Mouse (Mus musculus) forebrain, embryonic 15.5 days (tissue): ENCODE results near the gene Disp1. TPM values are rescaled to one million over a fixed set of nuclear protein-coding genes. Genes with fewer than 3 reads are reported as not detected.

Experiments used
- ATAC-seq: fragments of 200-750 bp; cut with Nextera tagmentation; replicated peaks from 2 replicates; pipeline ENCODE4 v1.8.0; 2017; ENCODE audit warnings: mild to moderate bottlenecking, moderate TSS enrichment, moderate library complexity
- H3K27ac ChIP-seq: fragments of 300-500 bp; sonication (generic); replicated peaks from 2 replicates; pipeline ENCODE4 v1.5.1; 2015; ENCODE audit warnings: mild to moderate bottlenecking, inconsistent platforms
- H3K27me3 ChIP-seq: fragments of 300-500 bp; sonication (generic); 2 replicates; pipeline ENCODE4 v1.6.1; 2015; ENCODE audit warnings: inconsistent platforms
- H3K36me3 ChIP-seq: fragments of 300-500 bp; sonication (generic); 2 replicates; pipeline ENCODE4 v1.6.1; 2015; ENCODE audit warnings: mild to moderate bottlenecking, inconsistent platforms
- H3K4me1 ChIP-seq: fragments of 300-500 bp; sonication (generic); 2 replicates; pipeline ENCODE4 v1.6.1; 2015; ENCODE audit warnings: inconsistent platforms
- H3K4me2 ChIP-seq: fragments of 300-500 bp; sonication (generic); replicated peaks from 2 replicates; pipeline ENCODE4 v1.6.1; 2015; ENCODE audit warnings: mild to moderate bottlenecking, inconsistent platforms
- H3K4me3 ChIP-seq: fragments of 300-500 bp; sonication (generic); 2 replicates; pipeline ENCODE4 v1.5.1; 2015; ENCODE audit warnings: mild to moderate bottlenecking, inconsistent platforms
- H3K9ac ChIP-seq: fragments of 300-500 bp; sonication (generic); replicated peaks from 2 replicates; pipeline ENCODE4 v1.6.1; 2015; ENCODE audit warnings: mild to moderate bottlenecking, inconsistent platforms
- H3K9me3 ChIP-seq: fragments of 300-500 bp; sonication (generic); 2 replicates; pipeline ENCODE4 v1.6.1; 2016; ENCODE audit warnings: inconsistent platforms
- WGBS: fragments of 180-500 bp; shearing (Covaris S2); methylation state at CpG from one replicate; pipeline ENCODE4 v1.1.7; 2015; ENCODE audit warnings: mixed read lengths; 5-methylcytosine and 5-hydroxymethylcytosine counted together
- polyA plus RNA-seq: library from polyadenylated mRNA; unstranded; fragments of >200 nt; fragmentation: Nextera tagmentation; extraction: Ambion mirVana; gene quantifications from 2 replicates; pipeline ENCODE4 v1.2.1, GENCODE M21; 2015

The Disp1 gene
- polyA plus RNA-seq, 1 experiment from 2014 or later: 5.9 TPM

- no peaks in the 10 kb centered on the region for H3K9me3 ChIP-seq
- no peaks in the 10 kb centered on the region for H3K36me3 ChIP-seq
- ATAC-seq: no peak
- no peak overlapping the region for H3K27ac ChIP-seq
- 81% methylated on average over 7 of the region's 7 CpGs for WGBS
- no peaks in the 10 kb centered on the region for H3K4me1 ChIP-seq
- no peak overlapping the region for H3K9ac ChIP-seq
- no peak overlapping the region for H3K4me2 ChIP-seq
- no peaks in the 10 kb centered on the region for H3K27me3 ChIP-seq
- H3K4me3 ChIP-seq: no peak overlapping the region
These were observed 11.8 kb upstream of the Disp1 start for GRCm38 (mm10) chr1:183232985-183233678.

GRCm38 (mm10) chr1:183227469-183227868 is 6.1 kb upstream of the Disp1 start:
- no peaks in the 10 kb centered on the region for H3K9me3 ChIP-seq
- H3K36me3 ChIP-seq: no peaks in the 10 kb centered on the region
- H3K4me1 ChIP-seq: no peaks in the 10 kb centered on the region
- ATAC-seq: no peak
- H3K27ac ChIP-seq: no peak overlapping the region
- H3K4me2 ChIP-seq: no peak overlapping the region
- 88% methylated on average over 7 of the region's 7 CpGs for WGBS
- H3K4me3 ChIP-seq: no peak overlapping the region
- H3K27me3 ChIP-seq: no peaks in the 10 kb centered on the region
- H3K9ac ChIP-seq: no peak overlapping the region

GRCm38 (mm10) chr1:183219021-183219420 is 2.3 kb downstream of the Disp1 start:
- Histone ChIP-seq H3K36me3 (no peaks in the 10 kb centered on the region), H3K4me1 (peaks cover 20% of the 10 kb centered on the region), H3K9me3 (no peaks in the 10 kb centered on the region), H3K4me3 (no peak overlapping the region), H3K4me2 (no peak overlapping the region), H3K27ac (no peak overlapping the region), H3K9ac (no peak overlapping the region), H3K27me3 (no peaks in the 10 kb centered on the region)
- WGBS: 90% methylated on average over 6 of the region's 6 CpGs
- no peak for ATAC-seq

GRCm38 (mm10) chr1:183216691-183217090 is 4.6 kb downstream of the Disp1 start:
- Histone ChIP-seq H3K4me1 (peaks cover 27% of the 10 kb centered on the region), H3K4me3 (no peak overlapping the region), H3K4me2 (no peak overlapping the region), H3K27me3 (no peaks in the 10 kb centered on the region), H3K27ac (no peak overlapping the region; the same call in 1 of the 2 replicates), H3K36me3 (no peaks in the 10 kb centered on the region), H3K9ac (no peak overlapping the region), H3K9me3 (no peaks in the 10 kb centered on the region)
- ATAC-seq: no peak
- 76% methylated on average over 4 of the region's 4 CpGs for whole genome bisulfite sequencing

- peaks cover 27% of the 10 kb centered on the region for H3K4me1 ChIP-seq
- WGBS: 89% methylated on average over 6 of the region's 6 CpGs
- no peaks in the 10 kb centered on the region for H3K9me3 ChIP-seq
- H3K4me3 ChIP-seq: no peak overlapping the region
- no peaks in the 10 kb centered on the region for H3K27me3 ChIP-seq
- no peaks in the 10 kb centered on the region for H3K36me3 ChIP-seq
- no peak for ATAC-seq
- no peak overlapping the region for H3K4me2 ChIP-seq
- H3K27ac ChIP-seq: no peak overlapping the region
- H3K9ac ChIP-seq: no peak overlapping the region
These were observed 5.6 kb downstream of the Disp1 start for GRCm38 (mm10) chr1:183215706-183216105.

- H3K27me3 ChIP-seq: no peaks in the 10 kb centered on the region
- no peak overlapping the region for H3K27ac ChIP-seq
- H3K4me2 ChIP-seq: no peak overlapping the region
- no peak overlapping the region for H3K9ac ChIP-seq
- ATAC-seq: no peak
- no peaks in the 10 kb centered on the region for H3K9me3 ChIP-seq
- H3K4me1 ChIP-seq: peaks cover 17% of the 10 kb centered on the region
- WGBS: 88% methylated on average over 6 of the region's 6 CpGs
- no peaks in the 10 kb centered on the region for H3K36me3 ChIP-seq
- H3K4me3 ChIP-seq: no peak overlapping the region
These were observed 7.5 kb downstream of the Disp1 start for GRCm38 (mm10) chr1:183213850-183214249.

- no peak for ATAC-seq
- H3K27ac ChIP-seq: no peak overlapping the region
- H3K4me2 ChIP-seq: no peak overlapping the region
- no peak overlapping the region for H3K4me3 ChIP-seq
- peaks cover 17% of the 10 kb centered on the region for H3K4me1 ChIP-seq
- H3K36me3 ChIP-seq: no peaks in the 10 kb centered on the region
- no peaks in the 10 kb centered on the region for H3K27me3 ChIP-seq
- 69% methylated on average over 6 of the region's 6 CpGs for WGBS
- no peaks in the 10 kb centered on the region for H3K9me3 ChIP-seq
- H3K9ac ChIP-seq: no peak overlapping the region
These were observed 8.5 kb downstream of the Disp1 start for GRCm38 (mm10) chr1:183212757-183213211.

- H3K9ac ChIP-seq: no peak overlapping the region
- H3K4me3 ChIP-seq: no peak overlapping the region
- H3K27me3 ChIP-seq: no peaks in the 10 kb centered on the region
- 91% methylated on average over 8 of the region's 8 CpGs for WGBS
- no peak overlapping the region for H3K27ac ChIP-seq
- no peaks in the 10 kb centered on the region for H3K9me3 ChIP-seq
- H3K36me3 ChIP-seq: no peaks in the 10 kb centered on the region
- H3K4me2 ChIP-seq: no peak overlapping the region
- no peak for ATAC-seq
- H3K4me1 ChIP-seq: peaks cover 7% of the 10 kb centered on the region
These were observed 11.2 kb downstream of the Disp1 start for GRCm38 (mm10) chr1:183210115-183210514.

GRCm38 (mm10) chr1:183207623-183208022 is 13.7 kb downstream of the Disp1 start:
- no peak overlapping the region for H3K27ac ChIP-seq
- H3K4me3 ChIP-seq: no peak overlapping the region
- H3K36me3 ChIP-seq: no peaks in the 10 kb centered on the region
- H3K4me1 ChIP-seq: peaks cover 2% of the 10 kb centered on the region; the same call in 1 of the 2 replicates
- 89% methylated on average over 6 of the region's 6 CpGs for WGBS
- H3K27me3 ChIP-seq: no peaks in the 10 kb centered on the region
- H3K4me2 ChIP-seq: no peak overlapping the region
- H3K9ac ChIP-seq: no peak overlapping the region
- no peak for ATAC-seq
- no peaks in the 10 kb centered on the region for H3K9me3 ChIP-seq

GRCm38 (mm10) chr1:183207141-183207540 is 14.2 kb downstream of the Disp1 start:
- Histone ChIP-seq H3K9ac (no peak overlapping the region), H3K27me3 (no peaks in the 10 kb centered on the region), H3K36me3 (no peaks in the 10 kb centered on the region), H3K4me3 (no peak overlapping the region), H3K9me3 (no peaks in the 10 kb centered on the region), H3K27ac (no peak overlapping the region), H3K4me1 (no peaks in the 10 kb centered on the region), H3K4me2 (no peak overlapping the region)
- 90% methylated on average over 3 of the region's 3 CpGs for whole genome bisulfite sequencing
- ATAC-seq: no peak

- H3K36me3 ChIP-seq: no peaks in the 10 kb centered on the region
- ATAC-seq: no peak
- H3K4me2 ChIP-seq: no peak overlapping the region
- WGBS: 94% methylated on average over 5 of the region's 5 CpGs
- no peak overlapping the region for H3K4me3 ChIP-seq
- H3K27me3 ChIP-seq: no peaks in the 10 kb centered on the region
- H3K27ac ChIP-seq: no peak overlapping the region
- H3K9me3 ChIP-seq: no peaks in the 10 kb centered on the region
- H3K4me1 ChIP-seq: no peaks in the 10 kb centered on the region
- no peak overlapping the region for H3K9ac ChIP-seq
These were observed 20.4 kb downstream of the Disp1 start for GRCm38 (mm10) chr1:183200926-183201325.

- Histone ChIP-seq H3K36me3 (no peaks in the 10 kb centered on the region), H3K4me3 (no peak overlapping the region), H3K27ac (no peak overlapping the region), H3K4me1 (peaks cover 12% of the 10 kb centered on the region), H3K9me3 (no peaks in the 10 kb centered on the region), H3K27me3 (no peaks in the 10 kb centered on the region), H3K4me2 (no peak overlapping the region), H3K9ac (no peak overlapping the region)
- WGBS: 78% methylated on average over 18 of the region's 18 CpGs
- no peak for ATAC-seq
These were observed 26.6 kb downstream of the Disp1 start for GRCm38 (mm10) chr1:183194763-183195162.

- H3K36me3 ChIP-seq: no peaks in the 10 kb centered on the region
- no peak overlapping the region for H3K9ac ChIP-seq
- H3K4me3 ChIP-seq: no peak overlapping the region
- WGBS: 31% methylated on average over 5 of the region's 5 CpGs
- no peak overlapping the region for H3K4me2 ChIP-seq
- H3K27me3 ChIP-seq: no peaks in the 10 kb centered on the region
- no peaks in the 10 kb centered on the region for H3K9me3 ChIP-seq
- peaks cover 15% of the 10 kb centered on the region for H3K4me1 ChIP-seq
- no peak overlapping the region for H3K27ac ChIP-seq
- no peak for ATAC-seq
These were observed 27.2 kb downstream of the Disp1 start for GRCm38 (mm10) chr1:183194151-183194550.
